ENCODE assay signal across 23 mouse cellular contexts in genomic region chr13:46041475-46041874, GRCm38 (mm10).
DNase-seq lines count a peak whose midpoint lies in the region; ATAC-seq and TF ChIP-seq lines count a peak whose summit lies in the region.
"Had no signal": no experiment of that assay in that cellular context is flagged by ENCODE, and none has a peak within 500 bp of the region (broad histone marks: within the 10 kb centered on the region; RNA-seq: fewer than 3 reads in every experiment).

No protein-coding gene starts in this region.

- no peaks in the 10 kb centered on the region for H3K79me2 ChIP-seq in MEL (ENCODE audit: control insufficient read depth, insufficient read depth, low read length, poor library complexity)

- no peak overlapping the region for H3K4me2 ChIP-seq in forebrain, embryonic 11.5 days (ENCODE audit: low read depth, low read length, severe bottlenecking)
- H3K4me2 ChIP-seq in forebrain, embryonic 15.5 days (replicated peaks): no peak overlapping the region
- H3K4me2 ChIP-seq: embryonic facial prominence, embryonic 15.5 days; heart, embryonic 13.5 days; hindbrain, embryonic 15.5 days had no signal

- H3K4me1 ChIP-seq in MEL (ENCODE audit: control insufficient read depth in 1 of 2, insufficient read depth in 2 of 2, low read length in 2 of 2): peaks cover 4 to 12% of the 10 kb centered on the region in 2 experiments; a peak in 3 of 4 replicates
- H3K4me1 ChIP-seq in forebrain, embryonic 11.5 days (replicated peaks; ENCODE audit: control insufficient read depth, insufficient read depth, low read length): peaks cover 34% of the 10 kb centered on the region
- H3K4me1 ChIP-seq in forebrain, embryonic 15.5 days: peaks cover 51% of the 10 kb centered on the region

- no peak overlapping the region for H3K9ac ChIP-seq in MEL (ENCODE audit: control insufficient read depth, low read depth, low read length, poor library complexity, severe bottlenecking)
- no peak overlapping the region for H3K9ac ChIP-seq in forebrain, embryonic 11.5 days (ENCODE audit: low read length)
- H3K9ac ChIP-seq in forebrain, embryonic 15.5 days (replicated peaks): no peak overlapping the region
- H3K9ac ChIP-seq: embryonic facial prominence, embryonic 15.5 days; heart, embryonic 13.5 days; hindbrain, embryonic 15.5 days had no signal

- H3K4me3 ChIP-seq in MEL (ENCODE audit: control insufficient read depth in 1 of 2, insufficient read depth in 1 of 2, low read depth in 2 of 2, low read length in 2 of 2): peak overlapping the region; percentile 49 to 55; a peak in 3 of 4 replicates
- H3K4me3 ChIP-seq in forebrain, embryonic 11.5 days (ENCODE audit: low read depth, low read length): no peak overlapping the region
- no peak overlapping the region for H3K4me3 ChIP-seq in forebrain, embryonic 15.5 days
- no peak overlapping the region for H3K4me3 ChIP-seq in gastrocnemius, adult 2 months
- H3K4me3 ChIP-seq: embryonic facial prominence, embryonic 15.5 days; erythroblast, embryonic 14.5 days; heart, embryonic 13.5 days; hindbrain, embryonic 15.5 days had no signal

- no peak for TF ChIP-seq POLR2A in MEL (IDR thresholded peaks at IDR 0.05; ENCODE audit: control insufficient read depth in 1 of 2, insufficient read depth in 1 of 2, low read depth in 1 of 2, low read length in 2 of 2, poor library complexity in 1 of 2)

- no peak overlapping the region; the same call in 1 of the 2 replicates for H3K27ac ChIP-seq in MEL (ENCODE audit: control insufficient read depth, low read depth, low read length)
- peak overlapping the region; percentile 59 for H3K27ac ChIP-seq in forebrain, embryonic 11.5 days (ENCODE audit: low read depth, low read length)
- H3K27ac ChIP-seq in forebrain, embryonic 15.5 days (replicated peaks): peak overlapping the region; percentile 81; the same call in 1 of the 2 replicates
- H3K27ac ChIP-seq in gastrocnemius, adult 2 months: no peak overlapping the region
- H3K27ac ChIP-seq: embryonic facial prominence, embryonic 15.5 days; hindbrain, embryonic 15.5 days had no signal

- no peaks in the 10 kb centered on the region for H3K9me3 ChIP-seq in MEL (replicated peaks; ENCODE audit: insufficient read depth, low read length)
- no peaks in the 10 kb centered on the region for H3K9me3 ChIP-seq in forebrain, embryonic 11.5 days (ENCODE audit: control insufficient read depth, low read length)
- no peaks in the 10 kb centered on the region for H3K9me3 ChIP-seq in forebrain, embryonic 15.5 days
- H3K9me3 ChIP-seq: embryonic facial prominence, embryonic 15.5 days; heart, embryonic 13.5 days; hindbrain, embryonic 15.5 days had no signal

- ATAC-seq in forebrain, embryonic 11.5 days (replicated peaks; ENCODE audit: low FRiP score): peak; percentile 16; the same call in 1 of the 2 replicates
- peak; percentile 39; the same call in 1 of the 2 replicates for ATAC-seq in forebrain, embryonic 15.5 days (replicated peaks)
- ATAC-seq: inflammation-experienced regulatory T-cells, adult 6 months had no signal

- intact Hi-C loops in gastrocnemius, adult 2 months (cut with DNase I): no loop called here

- no peaks in the 10 kb centered on the region for H3K27me3 ChIP-seq in MEL (ENCODE audit: control insufficient read depth in 1 of 2, insufficient read depth in 2 of 2, low read length in 2 of 2)
- no peaks in the 10 kb centered on the region for H3K27me3 ChIP-seq in forebrain, embryonic 11.5 days (ENCODE audit: control insufficient read depth, insufficient read depth, low read length)
- H3K27me3 ChIP-seq in forebrain, embryonic 15.5 days: no peaks in the 10 kb centered on the region
- H3K27me3 ChIP-seq: CH12.LX; embryonic facial prominence, embryonic 15.5 days; heart, embryonic 13.5 days; hindbrain, embryonic 15.5 days had no signal

- H3K36me3 ChIP-seq in MEL (ENCODE audit: control insufficient read depth in 1 of 2, insufficient read depth in 2 of 2, low read length in 2 of 2): peaks cover 0 to 2% of the 10 kb centered on the region in 2 experiments; a peak in 1 of 4 replicates
- H3K36me3 ChIP-seq in forebrain, embryonic 11.5 days (ENCODE audit: control insufficient read depth, insufficient read depth, low read length): no peaks in the 10 kb centered on the region
- H3K36me3 ChIP-seq in forebrain, embryonic 15.5 days: no peaks in the 10 kb centered on the region
- H3K36me3 ChIP-seq: embryonic facial prominence, embryonic 15.5 days; heart, embryonic 13.5 days; hindbrain, embryonic 15.5 days had no signal

- 50% methylated on average over 4 of the region's 4 CpGs for WGBS in forebrain, embryonic 11.5 days
- WGBS in forebrain, embryonic 15.5 days: 22% methylated on average over 4 of the region's 4 CpGs

- TF ChIP-seq RAD21 in MEL (IDR thresholded peaks at IDR 0.05; ENCODE audit: low read depth, low read length): no peak

- no peak for TF ChIP-seq CTCF in MEL (IDR thresholded peaks at IDR 0.05 in 2 of 3, conservative IDR thresholded peaks at IDR 0.05 in 1 of 3; ENCODE audit: control insufficient read depth in 1 of 3, insufficient read depth in 1 of 3, low read depth in 2 of 3, low read length in 3 of 3, poor library complexity in 1 of 3, severe bottlenecking in 1 of 3)
- TF ChIP-seq CTCF in gastrocnemius, adult 2 months (IDR thresholded peaks at IDR 0.05): no peak

- TF ChIP-seq EP300 in MEL (IDR thresholded peaks at IDR 0.05; ENCODE audit: low read depth in 1 of 2, low read length in 2 of 2): no peak

- peak; percentile 33 for DNase-seq in heart, adult 11 months
- DNase-seq in heart, adult 8-10 months (ENCODE audit: low spot score): no peak
- no peak for DNase-seq in MEL (ENCODE audit: low read depth, low spot score)
- DNase-seq in forebrain, embryonic 11.5 days (ENCODE audit: low spot score): no peak
- no peak for DNase-seq in thymus, postnatal 25 days
- DNase-seq in frontal cortex, postnatal 10 days (ENCODE audit: low spot score in 2 of 2): no peak
- no peak for DNase-seq in gastrocnemius, adult 2 months
- DNase-seq: adrenal gland, adult 8-10 months; adrenal gland, postnatal 36 days; cerebellum, adult 11 months; cerebellum, adult 8-10 months; cerebellum, postnatal 14 days; embryo, embryonic 11 days; gastrocnemius, postnatal 14 days; heart, postnatal 36 days; kidney, adult 11 months had no signal

TF ChIP-seq in MEL, 35 proteins besides CTCF, POLR2A, EP300 and RAD21:
- TF ChIP-seq ZKSCAN1 (IDR thresholded peaks at IDR 0.05; ENCODE audit: low read depth, low read length): no peak
- no peak for TF ChIP-seq MYC (IDR thresholded peaks at IDR 0.05; ENCODE audit: low read depth, low read length)
- TF ChIP-seq ZC3H11A (IDR thresholded peaks at IDR 0.05; ENCODE audit: low read depth, low read length): no peak
- no peak for TF ChIP-seq NRF1 (IDR thresholded peaks at IDR 0.05; ENCODE audit: insufficient read depth, low read depth, low read length, poor library complexity, severe bottlenecking)
- no peak for TF ChIP-seq SIN3A (IDR thresholded peaks at IDR 0.05; ENCODE audit: low read length)
- TF ChIP-seq ELF1 (IDR thresholded peaks at IDR 0.05; ENCODE audit: low read depth, low read length): no peak
- TF ChIP-seq CHD2 (IDR thresholded peaks at IDR 0.05; ENCODE audit: low read length): no peak
- TF ChIP-seq MYB (IDR thresholded peaks at IDR 0.05; ENCODE audit: low read depth, low read length): no peak
- no peak for TF ChIP-seq GATA1 (IDR thresholded peaks at IDR 0.05; ENCODE audit: low read depth, low read length)

Comparison
In these comparisons a context has a peak if more than half of its experiments do, and no peak if none do; other contexts are left out.
1. H3K27ac ChIP-seq: peak in forebrain, embryonic 11.5 days (single experiment) and forebrain, embryonic 15.5 days (single experiment); none in MEL (single experiment) and gastrocnemius, adult 2 months (single experiment).
2. H3K4me3 ChIP-seq: peak in MEL (2 of 2); none in forebrain, embryonic 11.5 days (single experiment), forebrain, embryonic 15.5 days (single experiment) and gastrocnemius, adult 2 months (single experiment).